Mouse (Mus musculus): ENCODE data around the gene Kcnma1.

- TF ChIP-seq MAFK (IDR thresholded peaks at IDR 0.05; ENCODE audit: insufficient read depth, low read depth, low read length), result no peak
- no peak for TF ChIP-seq ZC3H11A (IDR thresholded peaks at IDR 0.05; ENCODE audit: borderline replicate concordance, low read depth, low read length)
- no peak for TF ChIP-seq HCFC1 (IDR thresholded peaks at IDR 0.05; ENCODE audit: borderline replicate concordance, insufficient read depth, low read length)
Observed at GRCm38 (mm10) chr14:23529229-23529628, 485.1 kb downstream of the Kcnma1 start.

All from ES-E14 (cell line).